Mouse (Mus musculus) intestine, postnatal 0 days (tissue): ENCODE measurements at regions not wholly inside any gene's neighbourhood (a gene's known extent, or its start where the extent isn't known, plus 50 kb on each side); places are given as distances from the start of the nearest gene placed in this dataset.

Experiments
- ATAC-seq: fragments of 200-750 bp; cut with Nextera tagmentation; 2 replicates; pipeline ENCODE4 v1.8.0; 2017; ENCODE audit warnings: mild to moderate bottlenecking, moderate TSS enrichment, moderate library complexity
- H3K27ac ChIP-seq: fragments of 300-500 bp; sonication (generic); 2 replicates; pipeline ENCODE4 v1.5.1; 2014; ENCODE audit warnings: mild to moderate bottlenecking, low read depth, low read length, moderate library complexity
- H3K27me3 ChIP-seq: fragments of 300-500 bp; sonication (generic); replicated peaks from 2 replicates; pipeline ENCODE4 v1.6.1; 2014; ENCODE audit warnings: low read length, mixed read lengths; ENCODE audit not compliant: control insufficient read depth, insufficient read depth
- H3K36me3 ChIP-seq: fragments of 300-500 bp; sonication (generic); 2 replicates; pipeline ENCODE4 v1.6.1; 2014; ENCODE audit warnings: mild to moderate bottlenecking, moderate library complexity; ENCODE audit not compliant: control insufficient read depth, insufficient read depth
- H3K4me1 ChIP-seq: fragments of 300-500 bp; sonication (generic); replicated peaks from 2 replicates; pipeline ENCODE4 v1.6.1; 2014; ENCODE audit warnings: antibody characterized with exemption, low read length, mixed read lengths; ENCODE audit not compliant: control insufficient read depth, insufficient read depth
- H3K4me2 ChIP-seq: fragments of 300-500 bp; sonication (generic); replicated peaks from 2 replicates; pipeline ENCODE4 v1.6.1; 2014; ENCODE audit warnings: low read depth, mild to moderate bottlenecking, moderate library complexity
- H3K4me3 ChIP-seq: fragments of 300-500 bp; sonication (generic); 2 replicates; pipeline ENCODE4 v1.5.1; 2014; ENCODE audit warnings: low read depth, low read length
- H3K9ac ChIP-seq: fragments of 300-500 bp; sonication (generic); 2 replicates; pipeline ENCODE4 v1.6.1; 2014; ENCODE audit warnings: mild to moderate bottlenecking, low read depth, low read length
- H3K9me3 ChIP-seq: fragments of 300-500 bp; sonication (generic); 2 replicates; pipeline ENCODE4 v1.6.1; 2016; ENCODE audit warnings: mixed run types; ENCODE audit not compliant: control insufficient read depth
- CTCF ChIP-seq: sonication (generic); IDR thresholded peaks from 2 replicates; pipeline ENCODE4 v1.5.1; 2016; ENCODE audit warnings: low read depth, mild to moderate bottlenecking, control low read depth, antibody characterized with exemption, moderate library complexity
- WGBS: fragments of 180-500 bp; shearing (Covaris S2); extraction: QIAGEN DNeasy Blood & Tissue Kit; methylation state at CpG from one replicate; pipeline ENCODE4 v1.1.7; 2014; 5-methylcytosine and 5-hydroxymethylcytosine counted together

- H3K4me2 ChIP-seq: no peak overlapping the region
- H3K9ac ChIP-seq: no peak overlapping the region
- no peaks in the 10 kb centered on the region for H3K9me3 ChIP-seq
- H3K27ac ChIP-seq: no peak overlapping the region
- H3K4me1 ChIP-seq: no peaks in the 10 kb centered on the region
- no peaks in the 10 kb centered on the region for H3K36me3 ChIP-seq
- H3K4me3 ChIP-seq: no peak overlapping the region
- H3K27me3 ChIP-seq: no peaks in the 10 kb centered on the region
- TF ChIP-seq CTCF: no peak
- ATAC-seq: no peak
- 79% methylated on average over 5 of the region's 5 CpGs for WGBS
These were observed 206.9 kb upstream of the Sox2 start for GRCm38 (mm10) chr3:34443307-34443706.

GRCm38 (mm10) chr3:34441792-34442191, 208.4 kb upstream of the Sox2 start:
- H3K27me3 ChIP-seq: no peaks in the 10 kb centered on the region
- H3K4me3 ChIP-seq: no peak overlapping the region
- ATAC-seq: no peak
- H3K27ac ChIP-seq: no peak overlapping the region
- H3K4me2 ChIP-seq: no peak overlapping the region
- no peak overlapping the region for H3K9ac ChIP-seq
- no peaks in the 10 kb centered on the region for H3K36me3 ChIP-seq
- TF ChIP-seq CTCF: no peak
- WGBS: 72% methylated on average over 4 of the region's 4 CpGs
- no peaks in the 10 kb centered on the region for H3K9me3 ChIP-seq
- no peaks in the 10 kb centered on the region for H3K4me1 ChIP-seq

GRCm38 (mm10) chr3:34441266-34441665, 208.9 kb upstream of the Sox2 start:
- Histone ChIP-seq H3K9ac (no peak overlapping the region), H3K36me3 (no peaks in the 10 kb centered on the region), H3K27me3 (no peaks in the 10 kb centered on the region), H3K27ac (no peak overlapping the region), H3K4me3 (no peak overlapping the region), H3K4me2 (no peak overlapping the region), H3K4me1 (no peaks in the 10 kb centered on the region), H3K9me3 (no peaks in the 10 kb centered on the region)
- TF ChIP-seq CTCF: no peak
- no peak for ATAC-seq
- 57% methylated on average over 5 of the region's 5 CpGs for WGBS

GRCm38 (mm10) chr3:34434901-34435300, 215.3 kb upstream of the Sox2 start:
- Histone ChIP-seq H3K4me3 (no peak overlapping the region), H3K9ac (no peak overlapping the region), H3K36me3 (no peaks in the 10 kb centered on the region), H3K4me1 (no peaks in the 10 kb centered on the region), H3K27me3 (no peaks in the 10 kb centered on the region), H3K9me3 (no peaks in the 10 kb centered on the region), H3K4me2 (no peak overlapping the region), H3K27ac (no peak overlapping the region)
- ATAC-seq: no peak
- 60% methylated on average over 9 of the region's 9 CpGs for WGBS
- TF ChIP-seq CTCF: no peak

- H3K4me3 ChIP-seq: no peak overlapping the region
- no peaks in the 10 kb centered on the region for H3K27me3 ChIP-seq
- H3K4me2 ChIP-seq: no peak overlapping the region
- H3K9me3 ChIP-seq: no peaks in the 10 kb centered on the region
- no peak overlapping the region for H3K27ac ChIP-seq
- H3K9ac ChIP-seq: no peak overlapping the region
- ATAC-seq: no peak
- H3K36me3 ChIP-seq: no peaks in the 10 kb centered on the region
- WGBS: 88% methylated on average over 8 of the region's 8 CpGs
- no peak for TF ChIP-seq CTCF
- no peaks in the 10 kb centered on the region for H3K4me1 ChIP-seq
These were observed 222.2 kb upstream of the Sox2 start for GRCm38 (mm10) chr3:34427967-34428366.

GRCm38 (mm10) chr3:34427495-34427894, 222.7 kb upstream of the Sox2 start:
- Histone ChIP-seq H3K36me3 (no peaks in the 10 kb centered on the region), H3K4me3 (no peak overlapping the region), H3K27ac (no peak overlapping the region), H3K4me1 (no peaks in the 10 kb centered on the region), H3K9me3 (no peaks in the 10 kb centered on the region), H3K9ac (no peak overlapping the region), H3K4me2 (no peak overlapping the region), H3K27me3 (no peaks in the 10 kb centered on the region)
- 78% methylated on average over 4 of the region's 4 CpGs for WGBS
- TF ChIP-seq CTCF: no peak
- no peak for ATAC-seq

- ATAC-seq: no peak
- H3K4me3 ChIP-seq: no peak overlapping the region
- no peaks in the 10 kb centered on the region for H3K9me3 ChIP-seq
- H3K4me2 ChIP-seq: no peak overlapping the region
- H3K9ac ChIP-seq: no peak overlapping the region
- H3K36me3 ChIP-seq: no peaks in the 10 kb centered on the region
- H3K27ac ChIP-seq: no peak overlapping the region
- whole genome bisulfite sequencing: 76% methylated on average over 10 of the region's 10 CpGs
- TF ChIP-seq CTCF: no peak
- H3K27me3 ChIP-seq: no peaks in the 10 kb centered on the region
- H3K4me1 ChIP-seq: no peaks in the 10 kb centered on the region
These were observed 223.2 kb upstream of the Sox2 start for GRCm38 (mm10) chr3:34426955-34427354.
